Mouse (Mus musculus) urinary bladder, adult 2 months (tissue): ENCODE data around the gene Ublcp1. TPM values are rescaled to one million over a fixed set of nuclear protein-coding genes. Genes with fewer than 3 reads are reported as not detected.

Experiments used
- DNase-seq: peaks from one replicate; pipeline ENCODE4 v3.0.0; 2022; ENCODE audit warnings: low spot score
- polyA plus RNA-seq: library from polyadenylated mRNA; depleted of rRNA; stranded (reverse); fragments of >200 nt; gene quantifications from 2 replicates; pipeline ENCODE4 v1.2.3, GENCODE M21; 2012; rRNA removed

Gene Ublcp1
- polyA plus RNA-seq: 43.9 and 50.8 TPM in 2 replicates

DNA sequence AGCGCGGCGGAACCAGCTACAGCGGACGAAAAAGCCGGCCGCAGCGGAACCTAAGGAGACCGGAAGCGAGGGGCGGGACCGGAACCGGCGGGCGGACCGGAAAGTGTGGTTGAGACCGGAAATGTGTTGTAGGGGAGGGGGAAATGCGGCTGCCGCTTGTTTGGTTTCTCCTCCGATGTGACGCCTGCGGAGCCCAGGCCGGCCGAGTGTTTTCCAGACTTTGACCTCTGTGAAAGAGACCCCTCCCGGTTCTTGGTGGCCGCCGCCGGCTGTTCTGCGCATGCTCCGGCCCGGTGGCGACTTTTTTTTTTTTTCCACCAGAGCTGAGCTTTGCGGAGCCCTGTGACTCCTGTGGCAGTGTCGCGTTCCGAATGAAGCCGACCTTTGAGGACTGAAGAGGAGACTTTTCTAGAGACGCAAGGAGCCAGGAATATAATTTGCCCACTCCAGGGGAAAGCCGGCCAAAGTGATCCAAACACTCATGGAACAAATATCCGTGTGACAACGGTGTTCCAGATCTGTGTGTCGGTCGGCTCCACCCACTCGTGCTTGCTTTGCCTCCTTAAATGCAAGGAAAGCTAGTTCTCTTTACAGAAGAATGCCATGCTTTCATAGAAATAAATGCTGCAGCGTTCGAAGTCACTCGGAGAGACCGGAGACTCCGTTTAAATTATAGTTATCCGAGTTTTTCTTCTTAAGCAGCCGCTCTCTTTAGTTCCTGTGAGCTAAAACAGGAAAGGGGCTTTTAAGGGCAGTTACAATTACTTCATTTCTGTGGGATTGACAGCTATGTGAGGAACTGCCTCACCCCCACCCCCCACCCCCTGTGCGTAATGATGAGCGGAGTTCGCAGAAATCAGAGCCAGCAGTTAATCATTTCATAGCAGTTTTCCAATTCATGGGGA lies at the start of gene Ublcp1:
TSS of gene Ublcp1 (minus strand) at position 67 of the 905 bp plus-strand sequence.
- peak; percentile 90 for DNase-seq

DNA sequence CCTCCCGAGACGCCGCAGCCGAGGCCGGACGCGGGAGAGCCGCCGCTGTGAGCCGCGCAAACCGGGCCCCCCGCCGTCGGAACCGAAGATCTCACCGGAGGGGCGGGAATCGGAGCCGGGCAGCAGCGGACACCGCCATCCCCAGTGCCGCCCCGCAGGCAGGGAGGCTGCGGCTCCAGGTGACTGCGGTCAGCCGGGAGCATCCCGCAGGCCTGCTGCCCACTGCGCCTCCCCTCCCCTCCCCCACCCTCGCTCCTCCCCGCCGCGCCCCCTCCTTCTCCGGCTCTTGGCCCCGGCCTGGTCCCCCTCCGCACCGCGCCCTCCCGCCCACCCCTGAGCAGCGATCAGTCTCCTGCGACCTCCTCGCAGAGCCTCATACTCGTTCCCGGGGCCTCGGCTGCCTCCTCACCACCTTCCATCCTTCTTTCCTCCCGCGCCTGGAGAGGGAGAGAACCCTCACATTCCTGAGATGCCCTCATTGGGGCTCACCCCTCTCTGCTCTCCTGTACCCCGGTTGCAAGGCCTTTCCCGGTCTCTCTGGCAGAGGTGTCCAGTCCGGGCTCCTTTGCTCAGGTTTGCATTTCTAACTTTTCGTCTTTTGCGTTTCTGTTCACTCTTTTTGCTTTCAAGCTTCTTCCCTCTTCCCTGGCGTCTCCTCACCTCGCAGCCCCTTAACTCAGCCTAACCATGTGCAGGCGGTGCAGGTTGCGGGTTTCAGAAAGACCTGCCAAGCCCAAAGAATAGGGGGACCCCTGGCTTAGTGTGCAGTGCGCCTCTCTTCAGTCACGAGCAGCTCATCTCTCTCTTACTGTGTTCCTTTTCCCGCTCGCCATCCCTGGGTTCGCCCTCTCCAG lies 49.0 kb upstream of the Ublcp1 start:
- DNase-seq: no peak

DNA sequence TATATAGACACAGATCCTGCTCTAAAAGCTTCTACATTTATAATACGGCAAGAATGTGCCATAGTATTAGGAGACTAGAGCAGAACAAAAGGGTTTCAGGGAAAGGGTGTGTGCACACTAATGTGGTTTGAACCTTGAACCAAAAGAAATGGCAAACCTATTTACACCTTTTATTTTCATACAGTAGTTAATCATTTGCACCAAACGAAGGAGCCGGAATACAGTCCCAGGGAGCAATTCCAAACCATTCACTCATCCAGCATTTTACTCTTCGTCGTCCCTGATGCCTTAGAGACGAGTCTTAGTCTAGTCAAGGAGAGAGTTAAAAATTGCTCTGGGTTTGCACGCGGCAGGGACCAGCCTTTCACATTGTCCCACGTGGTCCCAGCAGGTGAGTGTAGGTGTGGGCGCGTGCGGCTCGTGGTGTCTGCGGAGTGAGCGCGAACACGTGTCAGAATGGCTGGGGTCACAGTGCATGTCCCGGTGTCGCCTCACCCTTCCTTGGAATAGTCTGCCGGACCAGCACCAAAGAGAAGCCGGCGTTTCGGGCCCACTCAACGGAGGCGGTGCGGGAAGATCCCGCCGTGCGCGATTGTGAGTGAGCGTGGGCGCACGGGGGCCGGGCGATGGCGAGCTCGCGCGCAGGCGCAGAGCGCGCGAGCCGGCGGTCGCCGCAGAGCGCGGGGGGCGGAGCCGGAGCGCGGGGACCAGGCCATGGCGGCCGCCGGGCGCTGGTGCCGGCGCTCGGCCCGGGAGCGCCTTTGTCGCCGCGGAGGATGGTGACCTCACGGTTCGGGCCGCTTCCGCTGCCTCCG lies 48.2 kb upstream of the Ublcp1 start, which contains the start of gene Rnf145:
TSS of gene Rnf145 (plus strand) at position 684 of the 815 bp plus-strand sequence.
- peak; percentile 73 for DNase-seq

DNA sequence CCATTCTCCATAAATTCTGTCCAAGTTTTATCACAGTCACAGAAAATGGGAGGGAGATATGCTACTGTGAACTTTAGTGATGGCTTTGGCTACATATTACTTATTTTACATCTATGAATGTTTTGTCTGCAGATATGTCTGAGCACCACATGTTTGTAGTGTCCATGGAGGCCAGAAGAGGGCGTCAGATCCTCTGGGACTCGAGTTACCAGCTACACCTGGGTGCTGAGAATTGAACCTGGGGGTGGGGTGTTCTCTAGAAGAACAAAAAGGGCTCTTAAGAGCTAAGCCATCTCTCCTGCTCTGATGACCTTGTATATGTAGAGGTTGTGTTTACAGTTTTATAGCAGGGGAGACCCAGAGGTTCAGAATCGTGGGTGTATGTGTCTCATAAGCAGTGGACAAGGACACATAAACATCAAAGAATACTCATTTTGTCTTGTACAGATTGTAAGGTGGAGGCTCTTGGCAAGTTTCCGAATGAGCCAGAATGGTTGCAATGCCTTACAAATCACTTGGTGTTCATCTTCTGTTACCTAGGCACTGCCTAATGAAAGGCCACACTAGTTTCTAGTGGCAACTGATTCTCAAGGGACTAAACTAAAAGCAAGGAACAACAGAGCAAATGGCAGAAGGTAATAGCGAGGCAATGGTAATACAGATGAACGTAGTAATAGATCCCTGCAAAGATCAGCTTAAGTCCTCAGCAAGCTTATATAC lies 47.4 kb upstream of the Ublcp1 start:
- no peak for DNase-seq

DNA sequence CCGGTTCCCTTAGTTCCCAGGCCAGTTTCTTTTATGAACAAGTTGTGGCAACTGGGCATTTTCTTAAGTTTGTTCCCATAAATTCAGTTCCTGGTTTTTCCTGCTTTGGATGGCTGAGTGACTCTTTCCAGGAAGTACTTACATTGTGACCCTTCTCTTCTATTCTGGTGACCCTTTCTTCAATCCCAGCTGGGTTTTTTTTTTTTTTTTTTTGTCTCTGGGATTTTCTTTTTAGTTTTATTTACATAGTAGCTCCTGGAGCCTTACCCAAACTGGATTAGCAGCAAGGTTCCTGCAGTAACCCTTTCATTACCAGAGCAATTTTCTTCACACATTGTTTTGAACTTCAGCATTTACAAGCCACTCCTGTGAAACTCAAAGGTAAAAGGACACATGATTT lies 46.1 kb upstream of the Ublcp1 start:
- DNase-seq: no peak

DNA sequence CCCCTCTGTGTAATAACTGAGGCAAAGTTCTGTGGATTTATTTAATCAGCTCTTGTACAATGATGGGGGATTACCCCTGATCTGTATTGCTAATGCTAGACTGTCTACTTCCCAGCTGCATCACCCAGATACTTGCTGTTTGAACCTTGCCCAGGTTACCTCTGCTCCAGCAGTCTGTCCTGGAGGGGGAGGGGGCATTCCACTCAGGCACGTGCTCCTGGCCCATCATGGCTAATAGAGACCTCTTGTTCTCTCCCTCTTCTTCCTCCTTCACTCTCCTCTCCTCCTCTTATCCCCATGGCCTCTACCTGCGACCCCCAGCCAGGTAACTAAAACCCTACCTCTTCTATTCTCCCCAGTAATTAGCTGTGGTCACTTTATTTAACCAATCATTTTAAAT lies 44.4 kb upstream of the Ublcp1 start:
- DNase-seq: no peak

DNA sequence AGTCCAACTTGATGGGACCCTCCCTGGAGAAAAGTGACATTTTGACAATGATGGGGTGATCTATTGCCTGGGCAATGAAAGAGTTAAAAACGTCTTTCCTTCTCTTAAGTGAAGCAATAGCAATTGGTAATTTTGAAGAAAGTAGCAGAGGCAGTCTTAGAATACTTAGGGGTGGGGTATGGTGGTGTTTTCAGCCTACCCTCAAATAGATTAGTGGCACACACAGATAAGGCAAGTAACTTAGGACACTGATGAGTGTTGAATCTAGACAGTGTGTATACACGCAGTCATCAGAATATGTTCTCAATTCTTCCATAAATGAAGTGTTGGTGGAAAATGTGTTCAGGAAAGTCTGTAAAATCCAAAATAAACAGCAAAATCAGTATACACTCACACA lies 42.7 kb upstream of the Ublcp1 start:
- no peak for DNase-seq

DNA sequence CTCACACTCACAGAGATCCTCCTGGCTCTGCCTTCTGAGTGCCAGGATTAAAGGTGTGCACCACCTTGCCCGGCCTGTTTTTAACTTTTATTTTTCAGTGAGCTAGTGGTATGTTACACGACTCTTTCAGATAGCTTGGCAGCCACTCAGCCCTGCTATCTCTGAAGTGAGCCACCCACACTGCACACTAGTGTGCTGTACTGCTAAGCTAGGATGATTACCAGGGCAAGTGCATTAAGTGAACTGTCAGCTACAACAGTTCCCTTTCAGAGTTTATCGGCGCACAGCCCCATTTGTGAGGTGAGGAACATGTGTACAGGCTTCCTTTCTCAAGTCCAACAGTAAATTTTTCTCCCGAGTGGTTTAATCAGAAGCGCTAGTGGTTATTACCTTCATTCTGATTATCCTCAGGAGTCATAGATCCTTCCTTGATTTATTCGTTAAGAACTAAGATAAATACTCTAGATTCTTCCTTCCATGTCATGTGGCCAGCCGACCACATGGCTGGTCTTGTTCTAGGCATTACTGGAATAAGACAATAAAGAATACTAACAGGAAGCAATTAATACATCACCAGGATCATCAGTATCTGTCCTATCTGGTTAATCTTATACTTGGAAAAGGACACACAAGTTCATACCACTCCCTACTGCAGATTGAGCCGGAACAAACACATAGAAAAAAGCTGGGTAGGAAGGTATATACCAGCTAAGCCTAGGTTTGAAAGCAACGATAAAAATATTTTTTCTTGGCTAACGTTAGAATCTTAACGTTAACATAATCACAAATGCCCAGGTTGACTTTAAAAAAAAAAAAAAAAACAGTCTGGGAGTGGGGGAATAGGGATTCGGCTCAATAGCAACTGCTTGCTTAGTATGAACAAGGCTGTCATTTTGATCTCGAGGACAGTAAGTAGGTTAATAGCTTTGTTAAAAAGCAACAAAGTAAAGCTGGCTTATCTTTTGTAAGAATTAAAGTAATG lies 42.0 kb upstream of the Ublcp1 start:
- no peak for DNase-seq

DNA sequence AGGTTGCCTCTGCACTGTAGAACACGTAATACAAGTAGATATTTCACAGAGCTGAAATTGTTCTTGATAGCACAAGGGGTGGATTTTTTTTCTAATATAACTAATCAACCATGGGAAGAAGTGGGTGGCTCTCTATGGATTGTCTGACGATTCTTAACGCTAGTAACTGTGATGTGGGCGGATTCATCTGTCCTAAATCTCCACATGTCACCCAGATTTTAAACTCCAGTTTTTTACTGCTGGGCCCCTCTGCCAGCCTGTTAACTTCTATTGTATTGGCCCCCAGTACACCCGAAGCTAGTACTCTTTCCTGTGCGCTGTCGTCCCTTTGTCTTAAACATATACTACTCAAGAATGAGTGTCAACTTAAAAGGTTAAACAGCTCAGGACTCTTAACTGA lies 40.1 kb upstream of the Ublcp1 start:
- DNase-seq: no peak

DNA sequence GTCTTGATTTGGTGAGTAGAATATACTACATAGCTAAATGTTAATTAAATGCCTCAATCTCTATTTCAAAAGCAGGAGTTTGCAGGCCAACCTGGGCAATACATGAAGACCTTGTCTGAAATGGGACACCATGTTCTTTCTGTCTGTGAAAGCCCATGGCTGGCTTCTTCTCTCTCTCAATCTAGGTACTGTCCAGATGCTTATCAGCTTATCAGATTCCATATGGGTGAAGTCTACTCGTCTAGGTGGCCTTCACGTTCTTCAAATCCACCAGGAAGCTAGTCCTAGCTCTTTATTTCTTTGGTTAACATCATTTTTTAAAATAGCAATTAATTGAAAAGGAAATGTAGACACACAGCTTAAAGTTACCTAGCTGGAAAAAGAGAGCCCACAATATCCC lies 39.6 kb upstream of the Ublcp1 start:
- DNase-seq: no peak

DNA sequence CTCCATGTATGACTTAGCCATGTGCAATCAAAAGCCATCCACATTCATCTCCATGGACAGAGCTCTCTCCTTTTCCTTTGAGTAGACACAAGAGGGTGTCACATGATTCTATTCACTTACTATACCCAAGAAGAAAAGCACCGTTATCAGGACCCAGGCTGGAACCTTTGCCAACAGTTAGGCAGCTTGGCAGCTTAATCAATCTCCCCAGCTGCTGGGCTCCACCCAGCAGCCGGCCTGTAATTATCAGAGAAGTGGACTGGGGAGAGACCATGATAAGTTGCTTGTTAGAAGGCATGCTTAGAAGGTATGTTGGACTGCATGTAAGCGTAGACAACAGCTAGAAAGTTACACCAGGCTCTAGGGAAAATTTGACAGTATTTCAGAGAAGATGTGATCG lies 38.6 kb upstream of the Ublcp1 start:
- DNase-seq: no peak

DNA sequence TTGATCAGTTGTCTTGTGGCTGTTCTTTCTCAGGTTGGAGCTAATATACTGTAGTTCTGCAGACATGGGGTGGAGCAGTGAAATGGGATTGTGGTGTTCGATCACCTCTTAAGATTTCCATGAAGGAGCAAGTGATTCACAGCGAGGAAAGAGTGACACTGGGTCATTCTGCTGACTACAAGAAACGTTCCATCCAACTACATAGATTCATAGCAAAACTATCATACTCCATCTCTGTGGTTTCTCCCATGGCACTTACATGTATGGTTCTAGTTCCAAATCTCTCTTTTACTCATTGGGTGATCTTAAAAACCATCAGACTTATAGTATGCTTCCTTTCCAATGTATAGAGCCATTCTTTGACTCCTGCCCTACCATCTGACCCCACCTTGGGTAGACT lies 34.5 kb upstream of the Ublcp1 start:
- DNase-seq: no peak

DNA sequence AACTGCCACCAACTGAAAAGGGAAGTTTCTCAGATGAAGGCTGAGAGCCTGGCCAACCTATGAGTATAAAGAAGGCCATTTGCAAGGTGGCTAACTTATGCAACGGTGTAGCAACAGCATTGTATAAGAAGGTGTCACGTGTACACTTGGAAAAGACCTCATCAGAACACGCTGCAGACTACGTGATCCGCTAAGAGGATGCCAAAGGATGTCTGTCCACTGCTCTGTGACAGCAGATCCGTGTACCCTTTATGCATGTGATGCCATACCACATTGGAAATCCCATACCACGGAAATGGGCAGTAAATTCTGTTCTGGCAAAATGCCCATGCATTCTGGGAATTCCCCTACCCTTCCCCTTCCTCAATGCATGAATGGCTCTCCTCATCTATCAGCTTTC lies 33.8 kb upstream of the Ublcp1 start:
- DNase-seq: no peak

DNA sequence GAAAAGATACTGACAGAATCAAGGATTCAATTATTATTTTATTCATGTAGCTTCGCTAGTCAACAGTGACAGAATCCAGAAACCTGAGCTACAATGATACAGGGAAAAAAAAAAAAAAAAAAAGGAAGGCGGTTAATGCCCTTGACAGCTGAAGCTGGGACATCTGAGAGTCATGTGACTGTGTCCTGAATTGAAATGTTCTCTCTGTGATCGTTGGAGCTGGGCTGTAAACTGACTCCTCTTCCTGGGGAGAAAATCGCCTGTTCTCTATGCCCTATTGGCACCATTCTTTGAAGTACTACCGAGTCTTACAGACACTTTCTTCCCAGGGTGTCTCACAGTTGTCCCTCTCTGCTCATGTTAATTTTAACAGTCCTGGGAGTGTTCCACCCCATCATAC lies 32.6 kb upstream of the Ublcp1 start:
- no peak for DNase-seq

DNA sequence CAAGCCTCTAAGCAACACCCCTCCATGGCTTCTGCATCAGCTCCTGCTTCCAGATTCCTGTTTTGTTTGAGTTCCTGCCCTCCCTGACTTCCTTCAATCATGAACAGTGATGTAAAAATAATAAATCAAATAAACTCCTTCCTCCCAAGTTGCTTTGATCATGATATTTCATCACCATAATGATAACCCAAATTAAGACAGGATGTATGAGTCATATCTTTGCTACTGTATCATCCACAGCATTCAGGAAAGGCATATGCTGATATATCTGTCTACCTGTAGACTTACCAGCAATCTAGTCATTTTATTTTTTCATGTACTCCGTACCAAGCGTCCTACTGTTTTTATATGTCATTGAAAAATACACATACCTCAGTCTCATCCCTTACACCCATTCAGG lies 31.2 kb upstream of the Ublcp1 start:
- DNase-seq: no peak

DNA sequence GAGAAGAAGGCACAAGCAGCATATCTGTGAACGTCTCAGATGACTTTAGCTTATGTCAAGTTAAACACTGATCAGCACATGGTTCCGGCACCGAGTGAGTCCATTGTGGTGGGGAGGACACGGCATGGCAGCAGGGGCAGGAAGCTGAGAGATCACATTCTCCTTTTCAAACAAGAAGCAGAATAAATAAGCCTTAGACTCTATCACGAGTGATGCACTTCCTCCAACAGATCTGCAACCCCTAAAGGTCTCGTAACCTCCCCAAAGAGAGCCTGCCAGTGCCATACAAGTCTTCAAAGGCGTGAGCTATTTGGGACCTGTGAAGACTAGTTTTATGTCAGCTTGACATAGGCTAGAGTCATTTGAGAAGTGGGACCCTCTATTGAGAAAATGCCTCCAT lies 30.7 kb upstream of the Ublcp1 start:
- no peak for DNase-seq

DNA sequence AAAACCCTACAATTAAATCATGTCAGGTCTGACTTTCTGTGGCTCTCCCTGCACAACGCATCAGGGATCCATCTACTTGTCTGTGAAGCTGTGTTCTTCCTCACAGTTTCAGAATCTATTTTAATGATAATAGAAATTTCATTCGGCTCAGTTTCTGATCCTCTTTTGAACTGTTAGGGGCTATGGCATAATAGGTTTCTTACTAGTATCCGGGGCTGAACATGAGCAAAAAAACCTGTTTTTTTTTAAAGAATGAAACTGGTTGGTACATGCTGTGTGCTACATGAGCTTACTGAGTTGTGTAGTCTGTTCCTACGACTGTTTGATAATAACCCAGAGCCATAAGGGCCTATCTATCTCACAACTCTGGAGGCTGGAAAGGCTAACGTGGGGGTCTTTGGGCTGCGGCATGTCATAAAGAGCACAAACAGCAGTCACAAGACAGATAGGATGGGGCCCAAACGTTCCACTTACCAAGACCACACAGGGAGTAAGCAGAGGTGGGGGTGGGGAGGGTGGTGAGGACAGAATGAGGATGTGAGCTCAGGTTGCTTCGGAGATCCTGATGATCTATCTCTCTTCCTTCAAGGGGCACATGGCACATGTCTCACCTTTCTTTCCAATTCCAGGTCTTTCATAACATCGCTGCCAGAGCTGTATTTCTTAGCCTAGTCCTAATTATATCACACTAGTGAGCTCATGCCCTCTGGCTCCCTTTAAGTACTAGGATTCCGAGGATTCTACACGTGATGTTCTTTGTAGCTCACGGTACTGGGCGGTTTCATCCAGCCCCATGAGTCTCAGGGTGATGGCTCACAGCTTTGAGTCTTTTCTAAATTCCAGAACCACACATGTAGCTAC lies 28.3 kb upstream of the Ublcp1 start:
- DNase-seq: no peak

DNA sequence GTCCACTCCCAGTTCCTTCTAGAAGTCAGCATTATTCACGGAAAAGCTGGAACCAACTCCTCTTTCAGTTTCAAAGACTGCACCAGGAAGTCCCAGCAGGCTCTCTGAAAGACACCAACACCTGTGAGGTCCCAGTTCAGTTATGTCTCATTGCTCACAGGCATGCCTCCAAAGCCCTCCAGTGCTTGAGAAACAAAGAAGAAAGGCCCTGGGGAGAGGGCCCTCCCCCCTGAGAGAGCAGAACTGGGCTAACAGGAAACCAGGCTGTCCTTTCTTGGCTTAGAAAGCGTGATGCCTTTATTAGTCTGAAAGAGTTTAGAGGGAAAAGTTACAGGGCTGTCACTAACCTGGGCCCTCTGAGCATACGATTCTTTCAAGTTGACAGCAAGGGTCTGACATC lies 25.9 kb upstream of the Ublcp1 start:
- DNase-seq: no peak
